Mouse (Mus musculus): Measurements from ENCODE around the gene Lrtm1. TPM values are rescaled to one million over a fixed set of nuclear protein-coding genes. Genes with fewer than 3 reads are reported as not detected.

Lrtm1 gene
- polyA plus RNA-seq, 1 experiment from 2014 or later: 0.03 TPM

DNA sequence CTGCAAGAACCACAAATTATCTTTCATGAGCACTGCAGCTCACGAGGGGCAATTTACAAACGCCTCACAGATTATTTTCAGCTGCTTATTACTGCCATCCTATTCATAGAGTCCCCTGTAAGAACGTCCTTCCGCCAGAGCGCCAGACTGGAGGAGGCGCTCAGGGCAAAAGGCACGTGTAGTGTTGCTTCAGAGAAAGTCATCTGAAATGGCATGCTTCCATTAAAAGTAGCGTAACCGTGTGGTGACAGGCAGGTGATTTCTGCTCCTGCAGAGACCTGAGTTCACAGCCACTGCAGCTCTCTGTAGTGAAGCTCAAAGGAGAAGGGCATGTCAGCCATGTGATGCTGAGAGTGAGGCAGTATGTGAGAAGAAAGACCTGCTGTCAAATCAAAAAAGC, 12.5 kb downstream of the Lrtm1 start:
- ATAC-seq (ENCODE audit: insufficient read depth): no peak

DNA sequence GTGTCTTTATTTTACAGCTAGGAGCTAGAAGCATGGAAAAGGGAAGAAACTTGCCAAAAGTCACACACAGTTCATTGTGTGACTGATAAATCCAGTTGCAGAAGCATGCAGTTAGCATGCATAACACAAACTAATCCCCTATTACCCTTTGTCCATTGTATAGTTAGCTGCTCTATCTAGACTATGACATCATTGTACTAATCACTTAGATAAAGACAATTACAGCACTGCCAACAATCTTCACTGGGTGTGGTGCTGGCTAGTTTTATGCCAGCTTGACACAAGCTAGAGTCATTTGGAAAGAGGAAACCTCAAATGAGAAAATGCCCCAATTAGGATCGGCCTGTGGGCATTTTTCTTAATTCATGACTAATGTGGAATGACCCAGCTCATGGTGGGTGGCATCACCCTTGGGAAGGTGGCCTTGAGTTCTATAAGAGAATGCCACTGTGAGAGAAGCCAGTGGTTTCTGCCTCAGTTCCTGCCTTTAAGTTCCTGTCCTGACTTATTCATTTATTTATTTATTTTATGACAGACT, 13.9 kb downstream of the Lrtm1 start:
- H3K27me3 ChIP-seq (ENCODE audit: insufficient read depth, low read length): no peaks in the 10 kb centered on the region
- 86% methylated on average over 1 of the region's 1 CpGs for WGBS
- ATAC-seq (ENCODE audit: insufficient read depth) (no peak), DNase-seq (no peak)
- no peaks in the 10 kb centered on the region for H3K9me3 ChIP-seq (ENCODE audit: low read depth, low read length)
- no peaks in the 10 kb centered on the region for H3K36me3 ChIP-seq (ENCODE audit: insufficient read depth)
- no peak for TF ChIP-seq CTCF (IDR thresholded peaks at IDR 0.05; ENCODE audit: low read depth)
- H3K9ac ChIP-seq: no peak overlapping the region
- H3K4me2 ChIP-seq: no peak overlapping the region
- no peak overlapping the region for H3K4me3 ChIP-seq (ENCODE audit: low read depth, low read length)
- no peaks in the 10 kb centered on the region for H3K4me1 ChIP-seq (ENCODE audit: insufficient read depth)
- H3K27ac ChIP-seq (ENCODE audit: low read depth): no peak overlapping the region

More for the DNA sequence above, 12.5 kb downstream of the Lrtm1 start:
- Histone ChIP-seq H3K36me3 (ENCODE audit: insufficient read depth) (no peaks in the 10 kb centered on the region), H3K27ac (ENCODE audit: low read depth) (no peak overlapping the region), H3K27me3 (ENCODE audit: insufficient read depth, low read length) (no peaks in the 10 kb centered on the region), H3K4me1 (ENCODE audit: insufficient read depth) (no peaks in the 10 kb centered on the region), H3K9ac (no peak overlapping the region), H3K4me2 (no peak overlapping the region), H3K4me3 (ENCODE audit: low read depth, low read length) (no peak overlapping the region), H3K9me3 (ENCODE audit: low read depth, low read length) (no peaks in the 10 kb centered on the region)
- 51% methylated on average over 9 of the region's 9 CpGs for WGBS
- no peak for TF ChIP-seq CTCF (IDR thresholded peaks at IDR 0.05; ENCODE audit: low read depth)
- no peak for DNase-seq

DNA sequence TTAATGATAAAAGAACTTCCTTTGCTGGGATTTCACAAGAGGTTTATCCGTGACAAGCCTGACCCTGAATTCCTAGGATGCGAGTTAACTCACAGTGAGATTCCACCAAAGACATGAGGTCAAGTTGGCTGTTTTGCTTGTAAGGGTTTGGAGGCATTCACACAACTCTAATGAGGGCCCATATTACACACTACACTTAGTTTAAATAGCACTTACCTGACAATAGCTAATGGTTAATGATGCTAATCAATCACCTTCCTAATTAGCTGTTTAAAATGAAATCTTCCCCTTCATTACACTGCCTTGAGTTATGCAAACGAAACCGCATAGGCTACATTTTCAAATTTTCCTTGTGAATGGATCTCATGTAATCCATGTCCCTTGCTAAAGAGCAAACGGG, 20.2 kb downstream of the Lrtm1 start:
- no peak overlapping the region for H3K9ac ChIP-seq
- no peak overlapping the region for H3K4me3 ChIP-seq (ENCODE audit: low read depth, low read length)
- H3K36me3 ChIP-seq (ENCODE audit: insufficient read depth): no peaks in the 10 kb centered on the region
- no peak for TF ChIP-seq CTCF (IDR thresholded peaks at IDR 0.05; ENCODE audit: low read depth)
- H3K9me3 ChIP-seq (ENCODE audit: low read depth, low read length): no peaks in the 10 kb centered on the region
- no peaks in the 10 kb centered on the region for H3K27me3 ChIP-seq (ENCODE audit: insufficient read depth, low read length)
- no peak overlapping the region for H3K27ac ChIP-seq (ENCODE audit: low read depth)
- DNase-seq (no peak), ATAC-seq (ENCODE audit: insufficient read depth) (no peak)
- no peaks in the 10 kb centered on the region for H3K4me1 ChIP-seq (ENCODE audit: insufficient read depth)
- 64% methylated on average over 5 of the region's 5 CpGs for WGBS
- no peak overlapping the region for H3K4me2 ChIP-seq

DNA sequence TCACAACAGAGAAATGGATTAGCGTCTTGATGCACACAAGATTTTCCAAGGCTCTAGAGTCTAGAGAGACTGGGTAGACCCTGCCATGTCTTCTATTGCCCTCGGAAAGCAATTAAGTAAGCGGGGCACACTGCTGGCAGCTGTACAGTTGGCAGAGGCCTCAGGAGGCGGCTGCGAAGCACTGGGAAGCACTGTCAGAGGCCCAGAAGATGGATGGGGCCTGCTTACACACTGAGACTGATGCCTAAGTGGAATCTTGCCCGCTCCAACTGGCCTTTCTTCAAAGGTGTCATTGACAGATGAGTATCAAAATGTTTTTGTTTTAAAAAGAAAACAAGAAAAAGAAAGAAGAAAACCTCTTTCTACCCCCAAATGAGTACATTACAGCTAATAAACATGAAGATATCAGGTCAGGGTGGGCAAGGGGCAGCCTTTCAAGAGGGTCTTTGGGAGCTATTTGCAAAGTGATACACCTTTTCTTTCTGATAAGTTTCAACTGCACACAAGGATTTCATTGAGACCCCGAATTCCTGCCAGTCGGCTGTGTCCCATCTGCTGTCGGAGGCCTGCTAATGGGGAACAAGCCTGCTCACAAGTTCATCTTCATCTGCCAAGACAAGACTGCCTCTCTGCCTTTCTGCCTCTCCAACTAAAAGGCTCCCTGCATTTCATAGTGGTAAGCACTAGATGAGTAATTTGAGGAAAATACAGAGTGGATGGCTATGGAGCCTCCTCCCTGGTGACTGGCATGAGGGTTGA, 22.8 kb downstream of the Lrtm1 start:
- no peaks in the 10 kb centered on the region for H3K27me3 ChIP-seq (ENCODE audit: insufficient read depth, low read length)
- no peak for TF ChIP-seq CTCF (IDR thresholded peaks at IDR 0.05; ENCODE audit: low read depth)
- WGBS: 25% methylated on average over 9 of the region's 9 CpGs
- no peak overlapping the region for H3K4me3 ChIP-seq (ENCODE audit: low read depth, low read length)
- DNase-seq (peak; percentile 9), ATAC-seq (ENCODE audit: insufficient read depth) (no peak)
- H3K9ac ChIP-seq: no peak overlapping the region
- no peaks in the 10 kb centered on the region for H3K9me3 ChIP-seq (ENCODE audit: low read depth, low read length)
- H3K4me2 ChIP-seq: no peak overlapping the region
- no peaks in the 10 kb centered on the region for H3K36me3 ChIP-seq (ENCODE audit: insufficient read depth)
- H3K27ac ChIP-seq (ENCODE audit: low read depth): no peak overlapping the region
- H3K4me1 ChIP-seq (ENCODE audit: insufficient read depth): no peaks in the 10 kb centered on the region

DNA sequence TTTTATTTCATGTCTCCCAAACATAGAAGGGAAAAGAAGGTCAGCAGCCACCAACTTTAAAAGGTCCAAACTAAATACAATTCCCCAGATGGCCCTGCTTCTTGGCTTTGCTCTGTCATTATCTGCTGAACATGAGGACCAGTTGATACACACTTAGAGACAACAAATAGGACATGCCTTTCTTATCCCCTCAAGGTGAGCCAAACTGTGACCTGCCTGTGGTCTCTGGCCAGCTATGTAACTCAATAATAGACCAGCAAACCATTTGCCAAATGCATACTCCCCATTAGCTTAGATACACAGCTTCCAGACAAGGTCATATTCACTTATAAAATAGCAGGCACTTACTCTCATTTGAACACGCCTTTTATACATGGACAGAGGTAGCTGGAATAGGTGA, 23.5 kb downstream of the Lrtm1 start:
- H3K36me3 ChIP-seq (ENCODE audit: insufficient read depth): no peaks in the 10 kb centered on the region
- H3K4me1 ChIP-seq (ENCODE audit: insufficient read depth): no peaks in the 10 kb centered on the region
- no peak overlapping the region for H3K4me3 ChIP-seq (ENCODE audit: low read depth, low read length)
- no peak overlapping the region for H3K4me2 ChIP-seq
- TF ChIP-seq CTCF (IDR thresholded peaks at IDR 0.05; ENCODE audit: low read depth): no peak
- ATAC-seq (ENCODE audit: insufficient read depth) (no peak), DNase-seq (no peak)
- no peak overlapping the region for H3K27ac ChIP-seq (ENCODE audit: low read depth)
- no peak overlapping the region for H3K9ac ChIP-seq
- no peaks in the 10 kb centered on the region for H3K9me3 ChIP-seq (ENCODE audit: low read depth, low read length)
- 57% methylated on average over 1 of the region's 1 CpGs for WGBS
- H3K27me3 ChIP-seq (ENCODE audit: insufficient read depth, low read length): no peaks in the 10 kb centered on the region

DNA sequence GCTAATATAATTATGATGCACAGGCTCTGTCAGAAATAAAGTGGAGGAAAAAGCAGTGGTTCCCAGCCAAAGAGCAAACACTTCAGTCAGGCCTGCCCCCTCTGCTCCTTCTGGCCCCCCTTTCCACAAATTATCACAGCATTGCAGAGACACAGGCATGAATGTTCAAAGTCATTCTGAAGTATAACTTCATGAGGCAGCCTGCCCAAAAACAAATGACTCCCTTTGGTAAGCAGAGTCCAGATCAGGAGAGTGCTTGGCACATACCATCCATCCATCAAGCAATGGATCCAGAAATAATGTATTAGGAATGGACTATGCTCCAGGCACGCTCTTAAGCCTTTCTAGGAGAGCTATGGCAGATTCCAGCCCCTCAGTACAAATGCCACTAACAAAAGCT, 24.3 kb downstream of the Lrtm1 start:
- H3K9me3 ChIP-seq (ENCODE audit: low read depth, low read length): no peaks in the 10 kb centered on the region
- no peak overlapping the region for H3K27ac ChIP-seq (ENCODE audit: low read depth)
- WGBS: 40% methylated on average over 1 of the region's 1 CpGs
- no peaks in the 10 kb centered on the region for H3K36me3 ChIP-seq (ENCODE audit: insufficient read depth)
- no peaks in the 10 kb centered on the region for H3K4me1 ChIP-seq (ENCODE audit: insufficient read depth)
- no peak for DNase-seq
- no peak for TF ChIP-seq CTCF (IDR thresholded peaks at IDR 0.05; ENCODE audit: low read depth)
- no peak for ATAC-seq (ENCODE audit: insufficient read depth)
- no peak overlapping the region for H3K9ac ChIP-seq
- H3K27me3 ChIP-seq (ENCODE audit: insufficient read depth, low read length): no peaks in the 10 kb centered on the region
- no peak overlapping the region for H3K4me2 ChIP-seq
- no peak overlapping the region for H3K4me3 ChIP-seq (ENCODE audit: low read depth, low read length)

DNA sequence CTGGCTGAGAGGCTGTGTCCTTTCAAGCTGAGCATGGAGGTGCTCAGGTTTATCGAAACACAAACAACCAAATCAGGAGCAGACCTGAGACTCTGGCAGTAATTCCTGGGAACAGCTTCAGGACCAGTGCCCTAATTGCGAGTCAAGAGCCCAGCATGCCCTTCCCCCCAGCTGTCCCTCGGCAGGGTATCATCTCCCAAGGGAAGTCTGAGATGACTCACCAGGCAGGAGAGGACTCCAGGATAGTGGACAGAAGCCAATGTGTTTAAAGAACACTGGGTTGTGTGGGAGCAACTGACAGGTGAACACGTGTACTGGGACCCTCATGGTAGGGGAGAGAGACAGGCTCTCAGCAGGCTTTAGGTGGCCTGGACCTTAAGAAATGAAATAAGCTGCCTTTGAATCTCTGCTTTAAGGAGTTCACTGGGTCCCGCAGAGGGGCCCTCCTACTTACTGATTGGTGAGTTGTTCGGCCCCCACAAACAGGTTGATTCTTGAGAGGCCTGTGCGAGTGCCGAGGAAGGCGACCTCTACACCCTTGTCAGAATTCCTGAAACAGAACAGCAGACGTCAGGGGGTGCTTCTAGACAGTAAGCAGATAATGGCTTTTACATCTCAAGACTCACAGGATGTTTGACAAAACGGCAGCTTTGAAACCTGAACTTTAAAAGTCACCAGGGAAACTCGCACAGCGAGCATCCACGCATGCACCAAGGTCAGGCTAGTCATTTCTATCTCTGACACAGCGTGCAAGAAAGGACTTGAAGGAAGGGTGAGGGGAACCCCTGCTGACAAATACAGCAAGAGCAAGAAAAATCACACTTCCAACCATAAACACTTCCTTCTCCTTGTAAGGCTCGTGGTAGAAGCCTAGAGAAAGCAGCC, 34.2 kb downstream of the Lrtm1 start:
- no peak for DNase-seq

More for the DNA sequence above, 34.2 kb downstream of the Lrtm1 start:
- H3K9ac ChIP-seq: no peak overlapping the region
- no peak overlapping the region for H3K4me2 ChIP-seq
- ATAC-seq (ENCODE audit: insufficient read depth): no peak
- H3K36me3 ChIP-seq (ENCODE audit: insufficient read depth): no peaks in the 10 kb centered on the region
- H3K4me1 ChIP-seq (ENCODE audit: insufficient read depth): no peaks in the 10 kb centered on the region
- no peaks in the 10 kb centered on the region for H3K9me3 ChIP-seq (ENCODE audit: low read depth, low read length)
- H3K4me3 ChIP-seq (ENCODE audit: low read depth, low read length): no peak overlapping the region
- TF ChIP-seq CTCF (IDR thresholded peaks at IDR 0.05; ENCODE audit: low read depth): no peak
- WGBS: 19% methylated on average over 16 of the region's 16 CpGs
- H3K27me3 ChIP-seq (ENCODE audit: insufficient read depth, low read length): no peaks in the 10 kb centered on the region
- H3K27ac ChIP-seq (ENCODE audit: low read depth): no peak overlapping the region

Data from lung, embryonic 14.5 days (tissue).